Mouse (Mus musculus) NIH3T3 (cell line): ENCODE measurements around the gene Pspc1.
"Not testable (repeated sequence)": the region's sequence is repeated elsewhere in the genome, so short reads cannot be mapped to it uniquely, and the experiment has no call there.

Experiments used
- DNase-seq: peaks from one replicate; pipeline ENCODE4 v3.0.0-alpha.2; 2012; ENCODE audit warnings: low read depth

Gene Pspc1

GRCm38 (mm10) chr14:56778200-56778932 lies at the start of gene Pspc1:
Pspc1 (minus strand) TSS chr14:56778316.
- DNase-seq: peak; percentile 98

- peak; percentile 36 for DNase-seq
Measured at GRCm38 (mm10) chr14:56824562-56824961, 46.4 kb upstream of the Pspc1 start.

- DNase-seq: no peak
Measured at GRCm38 (mm10) chr14:56817616-56818015, 39.5 kb upstream of the Pspc1 start.

GRCm38 (mm10) chr14:56817131-56817530 lies 39.0 kb upstream of the Pspc1 start:
- no peak for DNase-seq

- DNase-seq: no peak
Measured at GRCm38 (mm10) chr14:56816541-56816940, 38.4 kb upstream of the Pspc1 start.

- peak; percentile 92 for DNase-seq
Measured at GRCm38 (mm10) chr14:56812520-56813036, 34.5 kb upstream of the Pspc1 start.

- DNase-seq: peak; percentile 83
Measured at GRCm38 (mm10) chr14:56811701-56812339, 33.7 kb upstream of the Pspc1 start, which contains the start of gene Zmym5. Zmym5 (minus strand) TSS chr14:56811716.

- DNase-seq: peak; percentile 47
Measured at GRCm38 (mm10) chr14:56810781-56811690, 32.9 kb upstream of the Pspc1 start.

- peak; percentile 75 for DNase-seq
Measured at GRCm38 (mm10) chr14:56793243-56793642, 15.1 kb upstream of the Pspc1 start.

- DNase-seq: no peak
Measured at GRCm38 (mm10) chr14:56784575-56784974, 6.5 kb upstream of the Pspc1 start.

- no peak for DNase-seq
Measured at GRCm38 (mm10) chr14:56778933-56779300, 801 bp upstream of the Pspc1 start.

GRCm38 (mm10) chr14:56777360-56778136 lies 568 bp downstream of the Pspc1 start:
- peak; percentile 52 for DNase-seq

GRCm38 (mm10) chr14:56776571-56777238 lies 1.4 kb downstream of the Pspc1 start:
- no peak for DNase-seq

GRCm38 (mm10) chr14:56775416-56775815 lies 2.7 kb downstream of the Pspc1 start:
- no peak for DNase-seq

- DNase-seq: not testable (repeated sequence)
Measured at GRCm38 (mm10) chr14:56766438-56766837, 11.7 kb downstream of the Pspc1 start.

GRCm38 (mm10) chr14:56765117-56765516 lies 13.0 kb downstream of the Pspc1 start:
- not testable (repeated sequence) for DNase-seq

GRCm38 (mm10) chr14:56751282-56751681 lies 26.8 kb downstream of the Pspc1 start:
- DNase-seq: no peak

GRCm38 (mm10) chr14:56740175-56740574 lies 37.9 kb downstream of the Pspc1 start:
- DNase-seq: no peak

- DNase-seq: no peak
Measured at GRCm38 (mm10) chr14:56726493-56726892, 51.6 kb downstream of the Pspc1 start.

GRCm38 (mm10) chr14:56705687-56706086 lies 72.4 kb downstream of the Pspc1 start:
- no peak for DNase-seq

GRCm38 (mm10) chr14:56702644-56703043 lies 75.5 kb downstream of the Pspc1 start:
- DNase-seq: no peak
